Mouse (Mus musculus): ENCODE results near the gene Ttc34.

Ttc34 gene

GRCm38 (mm10) chr4:154873186-154873585, 35.9 kb downstream of the Ttc34 start:
- H3K36me3 ChIP-seq (ENCODE audit: insufficient read depth, low read length): no peaks in the 10 kb centered on the region
- no peak overlapping the region for H3K4me3 ChIP-seq (replicated peaks; ENCODE audit: low read length)
- H3K4me1 ChIP-seq (replicated peaks; ENCODE audit: low read depth, low read length): peaks cover 17% of the 10 kb centered on the region
- H3K9me3 ChIP-seq (ENCODE audit: low read length): no peaks in the 10 kb centered on the region
- TF ChIP-seq POU5F1 (IDR thresholded peaks at IDR 0.05; ENCODE audit: borderline replicate concordance, low read length): no peak
- no peak for TF ChIP-seq NANOG (IDR thresholded peaks at IDR 0.05; ENCODE audit: borderline replicate concordance, low read length)
- no peak for TF ChIP-seq CTCF (conservative IDR thresholded peaks at IDR 0.05; ENCODE audit: low read length)
- H3K27me3 ChIP-seq (ENCODE audit: insufficient read depth, low read length): peaks cover 19% of the 10 kb centered on the region

- H3K9me3 ChIP-seq (ENCODE audit: low read length): no peaks in the 10 kb centered on the region
- peaks cover 5% of the 10 kb centered on the region; the same call in 1 of the 2 replicates for H3K27me3 ChIP-seq (ENCODE audit: insufficient read depth, low read length)
- H3K4me3 ChIP-seq (replicated peaks; ENCODE audit: low read length): no peak overlapping the region
- no peaks in the 10 kb centered on the region for H3K36me3 ChIP-seq (ENCODE audit: insufficient read depth, low read length)
- 0 out of 2 replicates have a peak, but pooled peaks have one; percentile 12 for TF ChIP-seq CTCF (conservative IDR thresholded peaks at IDR 0.05; ENCODE audit: low read length)
- TF ChIP-seq NANOG (IDR thresholded peaks at IDR 0.05; ENCODE audit: borderline replicate concordance, low read length): no peak
- no peak for TF ChIP-seq POU5F1 (IDR thresholded peaks at IDR 0.05; ENCODE audit: borderline replicate concordance, low read length)
- H3K4me1 ChIP-seq (replicated peaks; ENCODE audit: low read depth, low read length): peaks cover 15% of the 10 kb centered on the region
Measured at GRCm38 (mm10) chr4:154877864-154878548, 40.7 kb downstream of the Ttc34 start.

- TF ChIP-seq NANOG (IDR thresholded peaks at IDR 0.05; ENCODE audit: borderline replicate concordance, low read length) (no peak), CTCF (conservative IDR thresholded peaks at IDR 0.05; ENCODE audit: low read length) (no peak), POU5F1 (IDR thresholded peaks at IDR 0.05; ENCODE audit: borderline replicate concordance, low read length) (no peak)
- H3K36me3 ChIP-seq (ENCODE audit: insufficient read depth, low read length): no peaks in the 10 kb centered on the region
- H3K27me3 ChIP-seq (ENCODE audit: insufficient read depth, low read length): peaks cover 21% of the 10 kb centered on the region
- H3K4me1 ChIP-seq (replicated peaks; ENCODE audit: low read depth, low read length): peaks cover 25% of the 10 kb centered on the region
- H3K4me3 ChIP-seq (replicated peaks; ENCODE audit: low read length): no peak overlapping the region
- no peaks in the 10 kb centered on the region for H3K9me3 ChIP-seq (ENCODE audit: low read length)
Measured at GRCm38 (mm10) chr4:154880730-154881129, 43.5 kb downstream of the Ttc34 start.

GRCm38 (mm10) chr4:154882014-154882659, 44.9 kb downstream of the Ttc34 start:
- TF ChIP-seq CTCF (conservative IDR thresholded peaks at IDR 0.05; ENCODE audit: low read length): no peak
- TF ChIP-seq NANOG (IDR thresholded peaks at IDR 0.05; ENCODE audit: borderline replicate concordance, low read length): no peak
- TF ChIP-seq POU5F1 (IDR thresholded peaks at IDR 0.05; ENCODE audit: borderline replicate concordance, low read length): no peak
- Histone ChIP-seq H3K4me3 (replicated peaks; ENCODE audit: low read length) (no peak overlapping the region), H3K36me3 (ENCODE audit: insufficient read depth, low read length) (no peaks in the 10 kb centered on the region), H3K9me3 (ENCODE audit: low read length) (no peaks in the 10 kb centered on the region), H3K27me3 (ENCODE audit: insufficient read depth, low read length) (peaks cover 25% of the 10 kb centered on the region), H3K4me1 (replicated peaks; ENCODE audit: low read depth, low read length) (peaks cover 31% of the 10 kb centered on the region)

GRCm38 (mm10) chr4:154885416-154885815, 48.2 kb downstream of the Ttc34 start:
- no peak overlapping the region for H3K4me3 ChIP-seq (replicated peaks; ENCODE audit: low read length)
- no peaks in the 10 kb centered on the region for H3K36me3 ChIP-seq (ENCODE audit: insufficient read depth, low read length)
- H3K27me3 ChIP-seq (ENCODE audit: insufficient read depth, low read length): peaks cover 33% of the 10 kb centered on the region
- H3K4me1 ChIP-seq (replicated peaks; ENCODE audit: low read depth, low read length): peaks cover 39% of the 10 kb centered on the region
- no peaks in the 10 kb centered on the region for H3K9me3 ChIP-seq (ENCODE audit: low read length)
- TF ChIP-seq CTCF (conservative IDR thresholded peaks at IDR 0.05; ENCODE audit: low read length): no peak
- no peak for TF ChIP-seq POU5F1 (IDR thresholded peaks at IDR 0.05; ENCODE audit: borderline replicate concordance, low read length)
- no peak for TF ChIP-seq NANOG (IDR thresholded peaks at IDR 0.05; ENCODE audit: borderline replicate concordance, low read length)

GRCm38 (mm10) chr4:154886876-154887592, 49.8 kb downstream of the Ttc34 start:
- H3K27me3 ChIP-seq (ENCODE audit: insufficient read depth, low read length): peaks cover 35% of the 10 kb centered on the region
- no peak overlapping the region for H3K4me3 ChIP-seq (replicated peaks; ENCODE audit: low read length)
- H3K36me3 ChIP-seq (ENCODE audit: insufficient read depth, low read length): no peaks in the 10 kb centered on the region
- TF ChIP-seq NANOG (IDR thresholded peaks at IDR 0.05; ENCODE audit: borderline replicate concordance, low read length) (no peak), CTCF (conservative IDR thresholded peaks at IDR 0.05; ENCODE audit: low read length) (no peak), POU5F1 (IDR thresholded peaks at IDR 0.05; ENCODE audit: borderline replicate concordance, low read length) (no peak)
- H3K4me1 ChIP-seq (replicated peaks; ENCODE audit: low read depth, low read length): peaks cover 46% of the 10 kb centered on the region
- no peaks in the 10 kb centered on the region for H3K9me3 ChIP-seq (ENCODE audit: low read length)

- TF ChIP-seq NANOG (IDR thresholded peaks at IDR 0.05; ENCODE audit: borderline replicate concordance, low read length): no peak
- TF ChIP-seq POU5F1 (IDR thresholded peaks at IDR 0.05; ENCODE audit: borderline replicate concordance, low read length): no peak
- no peak for TF ChIP-seq CTCF (conservative IDR thresholded peaks at IDR 0.05; ENCODE audit: low read length)
- Histone ChIP-seq H3K36me3 (ENCODE audit: insufficient read depth, low read length) (no peaks in the 10 kb centered on the region), H3K27me3 (ENCODE audit: insufficient read depth, low read length) (peaks cover 39% of the 10 kb centered on the region), H3K4me3 (replicated peaks; ENCODE audit: low read length) (no peak overlapping the region), H3K9me3 (ENCODE audit: low read length) (no peaks in the 10 kb centered on the region), H3K4me1 (replicated peaks; ENCODE audit: low read depth, low read length) (peaks cover 46% of the 10 kb centered on the region)
Measured at GRCm38 (mm10) chr4:154887593-154888250, 50.5 kb downstream of the Ttc34 start.

GRCm38 (mm10) chr4:154890887-154891286, 53.6 kb downstream of the Ttc34 start:
- no peaks in the 10 kb centered on the region for H3K9me3 ChIP-seq (ENCODE audit: low read length)
- H3K4me3 ChIP-seq (replicated peaks; ENCODE audit: low read length): peak overlapping the region; percentile 49
- TF ChIP-seq NANOG (IDR thresholded peaks at IDR 0.05; ENCODE audit: borderline replicate concordance, low read length): no peak
- TF ChIP-seq CTCF (conservative IDR thresholded peaks at IDR 0.05; ENCODE audit: low read length): no peak
- TF ChIP-seq POU5F1 (IDR thresholded peaks at IDR 0.05; ENCODE audit: borderline replicate concordance, low read length): no peak

More at GRCm38 (mm10) chr4:154890887-154891286, 53.6 kb downstream of the Ttc34 start:
- Histone ChIP-seq H3K4me1 (replicated peaks; ENCODE audit: low read depth, low read length) (peaks cover 44% of the 10 kb centered on the region), H3K36me3 (ENCODE audit: insufficient read depth, low read length) (0 out of 2 replicates have a peak, but pooled peaks cover 3% of the 10 kb centered on the region), H3K27me3 (ENCODE audit: insufficient read depth, low read length) (peaks cover 43% of the 10 kb centered on the region)
